Mouse (Mus musculus) lung, postnatal 0 days (tissue): ENCODE results near the gene Luzp1. TPM values are rescaled to one million over a fixed set of nuclear protein-coding genes. Genes with fewer than 3 reads are reported as not detected.

Experiments
- ATAC-seq: fragments of 200-750 bp; cut with Nextera tagmentation; 2 replicates; pipeline ENCODE4 v1.8.0; 2017; ENCODE audit warnings: moderate library complexity
- DNase-seq: peaks from one replicate; pipeline ENCODE4 v3.0.0-alpha.2; 2016; ENCODE audit warnings: low spot score
- H3K27ac ChIP-seq: fragments of 300-500 bp; sonication (generic); 2 replicates; pipeline ENCODE4 v1.5.1; 2014; ENCODE audit warnings: antibody characterized with exemption, mild to moderate bottlenecking, low read length, mixed read lengths
- H3K27me3 ChIP-seq: fragments of 300-500 bp; sonication (generic); replicated peaks from 2 replicates; pipeline ENCODE4 v1.6.1; 2014; ENCODE audit warnings: low read length, mixed read lengths; ENCODE audit not compliant: insufficient read depth
- H3K36me3 ChIP-seq: fragments of 300-500 bp; sonication (generic); 2 replicates; pipeline ENCODE4 v1.6.1; 2014; ENCODE audit warnings: low read length, mixed read lengths; ENCODE audit not compliant: insufficient read depth
- H3K4me1 ChIP-seq: fragments of 300-500 bp; sonication (generic); 2 replicates; pipeline ENCODE4 v1.6.1; 2014; ENCODE audit warnings: antibody characterized with exemption, low read depth, low read length, mixed read lengths; ENCODE audit not compliant: insufficient read depth
- H3K4me2 ChIP-seq: fragments of 300-500 bp; sonication (generic); replicated peaks from 2 replicates; pipeline ENCODE4 v1.6.1; 2014; ENCODE audit warnings: low read depth, mild to moderate bottlenecking, low read length, moderate library complexity, mixed read lengths
- H3K4me3 ChIP-seq: fragments of 300-500 bp; sonication (generic); 2 replicates; pipeline ENCODE4 v1.5.1; 2014; ENCODE audit warnings: low read depth, low read length
- H3K9ac ChIP-seq: fragments of 300-500 bp; sonication (generic); replicated peaks from 2 replicates; pipeline ENCODE4 v1.6.1; 2014; ENCODE audit warnings: low read depth, mild to moderate bottlenecking
- H3K9me3 ChIP-seq: fragments of 300-500 bp; sonication (generic); 2 replicates; pipeline ENCODE4 v1.6.1; 2016; ENCODE audit warnings: low read length, mixed read lengths
- CTCF ChIP-seq: IDR thresholded peaks from 2 replicates; pipeline ENCODE4 v1.5.1; 2016; ENCODE audit warnings: antibody characterized with exemption, mild to moderate bottlenecking
- EP300 ChIP-seq: IDR thresholded peaks from 2 replicates; pipeline ENCODE4 v1.6.1; 2016; ENCODE audit warnings: antibody characterized with exemption, mild to moderate bottlenecking, control low read depth
- WGBS: fragments of 180-500 bp; shearing (Covaris S2); extraction: QIAGEN DNeasy Blood & Tissue Kit; methylation state at CpG from one replicate; pipeline ENCODE4 v1.1.7; 2014; 5-methylcytosine and 5-hydroxymethylcytosine counted together
- polyA plus RNA-seq: library from polyadenylated mRNA; unstranded; fragments of >200 nt; fragmentation: Nextera tagmentation; extraction: Ambion mirVana; gene quantifications from 2 replicates; pipeline ENCODE4 v1.2.1, GENCODE M21; 2015

Gene Luzp1
- polyA plus RNA-seq, 1 experiment from 2014 or later, result 109 TPM

- H3K4me3 ChIP-seq, result no peak overlapping the region
- DNase-seq (no peak), ATAC-seq (peak; percentile 55)
- TF ChIP-seq EP300, result peak; percentile 19; the same call in 1 of the 2 replicates
- TF ChIP-seq CTCF, result no peak
- H3K4me1 ChIP-seq, result no peaks in the 10 kb centered on the region
- no peaks in the 10 kb centered on the region for H3K9me3 ChIP-seq
- no peaks in the 10 kb centered on the region for H3K27me3 ChIP-seq
- H3K9ac ChIP-seq, result no peak overlapping the region
- H3K27ac ChIP-seq, result no peak overlapping the region
- peaks cover 27% of the 10 kb centered on the region for H3K36me3 ChIP-seq
- no peak overlapping the region for H3K4me2 ChIP-seq
Measured at GRCm38 (mm10) chr4:136569998-136570397, 100.4 kb downstream of the Luzp1 start.

DNA sequence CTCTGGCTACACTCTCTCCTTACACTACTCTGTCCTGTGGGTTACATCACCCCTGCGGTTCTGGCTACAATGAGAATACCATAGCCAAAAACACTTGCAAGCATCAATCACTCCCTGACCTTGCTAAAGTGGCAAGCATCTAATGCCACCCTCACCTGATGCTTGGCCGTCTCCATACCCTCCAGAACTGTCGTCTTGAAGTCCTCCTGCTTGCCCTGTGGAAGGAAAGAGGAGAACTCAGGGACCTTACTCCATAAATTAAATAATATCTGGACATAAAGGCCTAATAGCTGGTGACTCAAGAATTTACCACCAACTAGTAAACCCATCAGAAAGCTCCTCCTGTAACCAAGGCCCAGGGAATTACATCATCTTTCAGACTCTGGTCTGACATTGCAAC, 112.3 kb downstream of the Luzp1 start:
- Histone ChIP-seq H3K9ac (no peak overlapping the region), H3K27me3 (no peaks in the 10 kb centered on the region), H3K9me3 (no peaks in the 10 kb centered on the region), H3K4me1 (no peaks in the 10 kb centered on the region), H3K4me2 (no peak overlapping the region), H3K27ac (no peak overlapping the region), H3K36me3 (no peaks in the 10 kb centered on the region), H3K4me3 (no peak overlapping the region)
- 91% methylated on average over 3 of the region's 3 CpGs for WGBS
- TF ChIP-seq CTCF (no peak), EP300 (no peak)
- no peak for ATAC-seq
- DNase-seq, result no peak

GRCm38 (mm10) chr4:136587221-136587827, 117.8 kb downstream of the Luzp1 start:
- H3K4me1 ChIP-seq, result no peaks in the 10 kb centered on the region
- 79% methylated on average over 4 of the region's 4 CpGs for WGBS

DNA sequence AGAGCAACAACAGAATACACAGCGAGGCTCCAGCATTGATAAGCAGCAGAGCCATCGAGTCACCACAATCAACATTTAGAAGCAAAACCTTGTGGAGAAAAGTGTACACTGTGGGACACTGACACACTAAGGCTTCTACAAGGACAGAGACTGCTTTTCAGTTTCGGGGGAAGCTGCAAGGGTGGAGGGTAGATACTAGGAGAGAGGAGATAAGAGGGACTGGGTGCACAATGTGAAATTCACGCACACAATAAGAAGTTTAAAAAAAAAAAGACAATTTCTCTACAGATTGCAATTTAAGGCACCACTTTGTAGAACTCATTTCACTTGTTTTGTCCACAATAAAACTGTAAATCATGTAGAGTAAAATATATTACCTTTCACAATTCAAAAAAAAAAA, 118.4 kb downstream of the Luzp1 start:
- ATAC-seq (no peak), DNase-seq (no peak)
- Histone ChIP-seq H3K36me3 (no peaks in the 10 kb centered on the region), H3K4me2 (no peak overlapping the region), H3K9ac (no peak overlapping the region), H3K4me3 (no peak overlapping the region), H3K27ac (no peak overlapping the region), H3K27me3 (no peaks in the 10 kb centered on the region), H3K9me3 (no peaks in the 10 kb centered on the region), H3K4me1 (no peaks in the 10 kb centered on the region)
- TF ChIP-seq EP300 (no peak), CTCF (no peak)
- WGBS, result 85% methylated on average over 4 of the region's 4 CpGs

More at GRCm38 (mm10) chr4:136587221-136587827, 117.8 kb downstream of the Luzp1 start:
- Histone ChIP-seq H3K36me3 (no peaks in the 10 kb centered on the region), H3K4me3 (no peak overlapping the region), H3K9ac (no peak overlapping the region), H3K27me3 (no peaks in the 10 kb centered on the region), H3K4me2 (no peak overlapping the region), H3K9me3 (no peaks in the 10 kb centered on the region), H3K27ac (no peak overlapping the region)
- TF ChIP-seq EP300, result no peak
- TF ChIP-seq CTCF, result no peak
- ATAC-seq (no peak), DNase-seq (no peak)

- Histone ChIP-seq H3K36me3 (no peaks in the 10 kb centered on the region), H3K4me3 (no peak overlapping the region), H3K4me2 (no peak overlapping the region), H3K27me3 (no peaks in the 10 kb centered on the region), H3K9me3 (no peaks in the 10 kb centered on the region), H3K4me1 (no peaks in the 10 kb centered on the region), H3K9ac (no peak overlapping the region), H3K27ac (no peak overlapping the region)
- DNase-seq (no peak), ATAC-seq (no peak)
- 43% methylated on average over 4 of the region's 4 CpGs for WGBS
- TF ChIP-seq CTCF, result no peak
- TF ChIP-seq EP300, result no peak
Measured at GRCm38 (mm10) chr4:136592111-136592510, 122.5 kb downstream of the Luzp1 start.

DNA sequence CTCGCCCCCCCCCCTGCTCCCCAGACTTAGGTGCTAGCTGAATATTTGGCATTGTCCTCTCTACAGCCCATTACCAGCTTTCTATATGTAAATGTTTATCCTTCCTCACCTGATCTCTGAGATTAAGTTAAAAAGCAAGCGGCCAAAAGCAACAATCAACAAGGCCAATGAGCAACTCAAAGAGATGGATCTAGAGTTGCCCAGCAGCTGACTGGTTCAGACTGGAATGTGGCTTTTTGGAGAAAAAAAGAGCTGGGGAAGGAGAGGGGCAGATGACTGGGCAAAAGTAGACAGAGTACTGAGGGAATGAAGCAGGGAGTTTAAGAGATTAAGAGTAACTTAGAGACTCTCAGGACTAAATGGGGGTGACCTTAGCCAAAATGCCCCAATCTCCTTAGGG, 124.4 kb downstream of the Luzp1 start:
- no peak overlapping the region for H3K27ac ChIP-seq
- no peaks in the 10 kb centered on the region for H3K27me3 ChIP-seq
- no peaks in the 10 kb centered on the region for H3K36me3 ChIP-seq
- H3K9ac ChIP-seq, result no peak overlapping the region
- 71% methylated on average over 2 of the region's 2 CpGs for WGBS
- ATAC-seq (no peak), DNase-seq (no peak)
- no peak overlapping the region for H3K4me2 ChIP-seq
- H3K4me3 ChIP-seq, result no peak overlapping the region
- TF ChIP-seq CTCF (no peak), EP300 (no peak)
- no peaks in the 10 kb centered on the region for H3K9me3 ChIP-seq
- H3K4me1 ChIP-seq, result no peaks in the 10 kb centered on the region

DNA sequence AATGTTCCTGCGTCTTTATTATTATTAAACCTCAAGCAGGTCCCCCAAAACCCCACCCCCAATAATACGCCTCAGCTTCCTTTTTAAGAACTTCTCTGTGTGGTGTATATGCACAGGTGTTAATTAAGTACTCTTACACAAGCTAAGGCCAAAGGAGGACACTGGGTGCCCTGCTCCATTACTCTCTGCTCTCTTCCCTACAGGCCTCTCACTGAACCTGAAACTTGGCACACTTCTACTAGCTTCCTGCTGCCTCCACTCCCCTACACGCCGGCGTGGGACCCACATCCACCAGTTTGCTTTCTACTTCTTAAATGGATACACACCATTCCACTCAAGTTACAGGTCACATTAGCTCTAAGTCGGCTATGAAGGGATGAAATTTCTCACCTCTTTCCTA, 125.7 kb downstream of the Luzp1 start:
- Histone ChIP-seq H3K4me1 (no peaks in the 10 kb centered on the region; the same call in 1 of the 2 replicates), H3K27me3 (no peaks in the 10 kb centered on the region), H3K4me2 (no peak overlapping the region), H3K4me3 (no peak overlapping the region), H3K9me3 (no peaks in the 10 kb centered on the region), H3K27ac (no peak overlapping the region), H3K9ac (no peak overlapping the region), H3K36me3 (no peaks in the 10 kb centered on the region)
- ATAC-seq (no peak), DNase-seq (no peak)
- WGBS, result 66% methylated on average over 6 of the region's 6 CpGs
- TF ChIP-seq CTCF, result no peak
- no peak for TF ChIP-seq EP300
